Mouse (Mus musculus) C2C12 (cell line): Measurements from ENCODE around the gene Zp3r.

Experiments used
- CTCF ChIP-seq: IDR thresholded peaks from one replicate; pipeline ENCODE4 v1.5.1; 2011; ENCODE audit not compliant: control insufficient read depth, insufficient read depth, insufficient read length
- FOSL1 ChIP-seq: IDR thresholded peaks from one replicate; pipeline ENCODE4 v1.8.0; 2011; ENCODE audit warnings: mild to moderate bottlenecking, low read length; ENCODE audit not compliant: poor library complexity, insufficient read depth, severe bottlenecking
- MAX ChIP-seq: IDR thresholded peaks from one replicate; pipeline ENCODE4 v1.6.1; 2011; ENCODE audit warnings: mild to moderate bottlenecking, control low read depth
- USF1 ChIP-seq: IDR thresholded peaks from one replicate; pipeline ENCODE4 v1.6.1; 2011; ENCODE audit warnings: low read depth, mild to moderate bottlenecking, control low read depth, moderate library complexity

GRCm38 (mm10) chr1:130661454-130661853 is 32.0 kb upstream of the Zp3r start, which contains the start of gene C4bp:
- no peak for TF ChIP-seq CTCF
- no peak for TF ChIP-seq FOSL1
- TF ChIP-seq USF1, result no peak
- no peak for TF ChIP-seq MAX
